Mouse (Mus musculus): Measurements from ENCODE around the gene Agtrap. TPM values are rescaled to one million over a fixed set of nuclear protein-coding genes. Genes with fewer than 3 reads are reported as not detected.

Agtrap gene
- polyA plus RNA-seq, 1 experiment = 45.2 TPM

GRCm38 (mm10) chr4:148060120-148061085 is 27.4 kb downstream of the Agtrap start:
- no peaks in the 10 kb centered on the region for H3K27me3 ChIP-seq (ENCODE audit: control insufficient read depth, insufficient read depth, low read length)
- no peak overlapping the region for H3K27ac ChIP-seq (ENCODE audit: control insufficient read depth, insufficient read depth, low read depth, low read length)
- no peak overlapping the region for H3K4me3 ChIP-seq (ENCODE audit: control insufficient read depth, low read depth, low read length)
- peak; percentile 64; the same call in 1 of the 2 replicates for TF ChIP-seq CTCF (IDR thresholded peaks at IDR 0.05; ENCODE audit: control insufficient read depth, insufficient read depth, insufficient replicate concordance, low read depth, low read length)
- no peak for TF ChIP-seq POLR2A (IDR thresholded peaks at IDR 0.05; ENCODE audit: control insufficient read depth, low read depth, low read length)
- peaks cover 5% of the 10 kb centered on the region; the same call in 1 of the 2 replicates for H3K4me1 ChIP-seq (ENCODE audit: control insufficient read depth, insufficient read depth, low read length)
- H3K36me3 ChIP-seq (ENCODE audit: control insufficient read depth, insufficient read depth, low read length) = no peaks in the 10 kb centered on the region; the same call in none of the 2 replicates

GRCm38 (mm10) chr4:148058993-148059392 is 28.8 kb downstream of the Agtrap start:
- Histone ChIP-seq H3K27me3 (ENCODE audit: control insufficient read depth, insufficient read depth, low read length) (no peaks in the 10 kb centered on the region), H3K4me1 (ENCODE audit: control insufficient read depth, insufficient read depth, low read length) (no peaks in the 10 kb centered on the region), H3K27ac (ENCODE audit: control insufficient read depth, insufficient read depth, low read depth, low read length) (no peak overlapping the region), H3K36me3 (ENCODE audit: control insufficient read depth, insufficient read depth, low read length) (no peaks in the 10 kb centered on the region; the same call in none of the 2 replicates), H3K4me3 (ENCODE audit: control insufficient read depth, low read depth, low read length) (no peak overlapping the region)
- no peak for TF ChIP-seq POLR2A (IDR thresholded peaks at IDR 0.05; ENCODE audit: control insufficient read depth, low read depth, low read length)
- TF ChIP-seq CTCF (IDR thresholded peaks at IDR 0.05; ENCODE audit: control insufficient read depth, insufficient read depth, insufficient replicate concordance, low read depth, low read length) = no peak

- Histone ChIP-seq H3K27ac (ENCODE audit: control insufficient read depth, insufficient read depth, low read depth, low read length) (no peak overlapping the region), H3K27me3 (ENCODE audit: control insufficient read depth, insufficient read depth, low read length) (no peaks in the 10 kb centered on the region), H3K4me1 (ENCODE audit: control insufficient read depth, insufficient read depth, low read length) (no peaks in the 10 kb centered on the region), H3K36me3 (ENCODE audit: control insufficient read depth, insufficient read depth, low read length) (no peaks in the 10 kb centered on the region; the same call in none of the 2 replicates), H3K4me3 (ENCODE audit: control insufficient read depth, low read depth, low read length) (no peak overlapping the region)
- TF ChIP-seq POLR2A (IDR thresholded peaks at IDR 0.05; ENCODE audit: control insufficient read depth, low read depth, low read length) (no peak), CTCF (IDR thresholded peaks at IDR 0.05; ENCODE audit: control insufficient read depth, insufficient read depth, insufficient replicate concordance, low read depth, low read length) (no peak)
Measured at GRCm38 (mm10) chr4:148058218-148058819, 29.5 kb downstream of the Agtrap start.

GRCm38 (mm10) chr4:148057661-148058209 is 30.1 kb downstream of the Agtrap start:
- Histone ChIP-seq H3K27ac (ENCODE audit: control insufficient read depth, insufficient read depth, low read depth, low read length) (no peak overlapping the region), H3K4me3 (ENCODE audit: control insufficient read depth, low read depth, low read length) (no peak overlapping the region), H3K4me1 (ENCODE audit: control insufficient read depth, insufficient read depth, low read length) (no peaks in the 10 kb centered on the region), H3K36me3 (ENCODE audit: control insufficient read depth, insufficient read depth, low read length) (no peaks in the 10 kb centered on the region; the same call in none of the 2 replicates), H3K27me3 (ENCODE audit: control insufficient read depth, insufficient read depth, low read length) (no peaks in the 10 kb centered on the region)
- TF ChIP-seq POLR2A (IDR thresholded peaks at IDR 0.05; ENCODE audit: control insufficient read depth, low read depth, low read length) = no peak
- no peak for TF ChIP-seq CTCF (IDR thresholded peaks at IDR 0.05; ENCODE audit: control insufficient read depth, insufficient read depth, insufficient replicate concordance, low read depth, low read length)

GRCm38 (mm10) chr4:148056801-148057200 is 31.0 kb downstream of the Agtrap start:
- Histone ChIP-seq H3K27ac (ENCODE audit: control insufficient read depth, insufficient read depth, low read depth, low read length) (no peak overlapping the region), H3K27me3 (ENCODE audit: control insufficient read depth, insufficient read depth, low read length) (no peaks in the 10 kb centered on the region), H3K36me3 (ENCODE audit: control insufficient read depth, insufficient read depth, low read length) (no peaks in the 10 kb centered on the region; the same call in none of the 2 replicates), H3K4me1 (ENCODE audit: control insufficient read depth, insufficient read depth, low read length) (no peaks in the 10 kb centered on the region), H3K4me3 (ENCODE audit: control insufficient read depth, low read depth, low read length) (no peak overlapping the region)
- TF ChIP-seq POLR2A (IDR thresholded peaks at IDR 0.05; ENCODE audit: control insufficient read depth, low read depth, low read length) = no peak
- no peak for TF ChIP-seq CTCF (IDR thresholded peaks at IDR 0.05; ENCODE audit: control insufficient read depth, insufficient read depth, insufficient replicate concordance, low read depth, low read length)

- TF ChIP-seq CTCF (IDR thresholded peaks at IDR 0.05; ENCODE audit: control insufficient read depth, insufficient read depth, insufficient replicate concordance, low read depth, low read length) (no peak), POLR2A (IDR thresholded peaks at IDR 0.05; ENCODE audit: control insufficient read depth, low read depth, low read length) (no peak)
- no peak overlapping the region for H3K4me3 ChIP-seq (ENCODE audit: control insufficient read depth, low read depth, low read length)
- no peaks in the 10 kb centered on the region for H3K27me3 ChIP-seq (ENCODE audit: control insufficient read depth, insufficient read depth, low read length)
- H3K4me1 ChIP-seq (ENCODE audit: control insufficient read depth, insufficient read depth, low read length) = no peaks in the 10 kb centered on the region
- H3K27ac ChIP-seq (ENCODE audit: control insufficient read depth, insufficient read depth, low read depth, low read length) = no peak overlapping the region
- no peaks in the 10 kb centered on the region; the same call in none of the 2 replicates for H3K36me3 ChIP-seq (ENCODE audit: control insufficient read depth, insufficient read depth, low read length)
Measured at GRCm38 (mm10) chr4:148056246-148056645, 31.6 kb downstream of the Agtrap start.

Data from testis, adult 2 months (tissue).